Comparison of ENCODE assay signal across 10 mouse cellular contexts in genomic region chr6:100327050-100327449, GRCm38 (mm10). TPM values are rescaled to one million over a fixed set of nuclear protein-coding genes. Genes with fewer than 3 reads are reported as not detected.
DNase-seq lines count a peak whose midpoint lies in the region; ATAC-seq and TF ChIP-seq lines count a peak whose summit lies in the region.
"Had no signal": no experiment of that assay in that cellular context is flagged by ENCODE, and none has a peak within 500 bp of the region (broad histone marks: within the 10 kb centered on the region; RNA-seq: fewer than 3 reads in every experiment).

No protein-coding gene starts in this region.

- H3K27me3 ChIP-seq in limb, embryonic 14.5 days (ENCODE audit: control insufficient read depth, insufficient read depth, low read length): no peaks in the 10 kb centered on the region
- peaks cover 51% of the 10 kb centered on the region for H3K27me3 ChIP-seq in limb, embryonic 10.5 days (ENCODE audit: low read depth, poor library complexity, severe bottlenecking)
- H3K27me3 ChIP-seq in intestine, postnatal 0 days (replicated peaks; ENCODE audit: control insufficient read depth, insufficient read depth, low read length): no peaks in the 10 kb centered on the region
- H3K27me3 ChIP-seq in stomach, embryonic 16.5 days (ENCODE audit: control insufficient read depth, insufficient read depth, low read length): no peaks in the 10 kb centered on the region; the same call in 1 of the 2 replicates
- H3K27me3 ChIP-seq in forebrain, embryonic 12.5 days: peaks cover 45% of the 10 kb centered on the region

- H3K4me3 ChIP-seq in limb, embryonic 14.5 days (replicated peaks; ENCODE audit: low read length): no peak overlapping the region
- H3K4me3 ChIP-seq in limb, embryonic 10.5 days: no peak overlapping the region
- no peak overlapping the region for H3K4me3 ChIP-seq in intestine, postnatal 0 days (ENCODE audit: low read depth, low read length)
- H3K4me3 ChIP-seq in stomach, embryonic 16.5 days (replicated peaks; ENCODE audit: low read length): no peak overlapping the region
- H3K4me3 ChIP-seq in forebrain, embryonic 12.5 days (replicated peaks): no peak overlapping the region
- H3K4me3 ChIP-seq: heart, embryonic 13.5 days had no signal

- no peak overlapping the region for H3K27ac ChIP-seq in limb, embryonic 14.5 days (replicated peaks; ENCODE audit: low read depth, low read length)
- H3K27ac ChIP-seq in limb, embryonic 10.5 days: no peak overlapping the region
- no peak overlapping the region for H3K27ac ChIP-seq in intestine, postnatal 0 days (ENCODE audit: low read depth, low read length)
- H3K27ac ChIP-seq in stomach, embryonic 16.5 days (ENCODE audit: low read length): no peak overlapping the region
- no peak overlapping the region for H3K27ac ChIP-seq in forebrain, embryonic 12.5 days
- H3K27ac ChIP-seq: heart, embryonic 13.5 days had no signal

- no peak for TF ChIP-seq CTCF in intestine, postnatal 0 days (IDR thresholded peaks at IDR 0.05; ENCODE audit: low read depth)

- intact Hi-C loops in left cerebral cortex, postnatal 36 days (cut with DNase I): no loop called here

- H3K4me1 ChIP-seq in limb, embryonic 14.5 days (ENCODE audit: control insufficient read depth, insufficient read depth, low read length): 0 out of 2 replicates have a peak, but pooled peaks cover 9% of the 10 kb centered on the region
- peaks cover 24% of the 10 kb centered on the region for H3K4me1 ChIP-seq in limb, embryonic 10.5 days
- H3K4me1 ChIP-seq in intestine, postnatal 0 days (replicated peaks; ENCODE audit: control insufficient read depth, insufficient read depth, low read length): no peaks in the 10 kb centered on the region
- H3K4me1 ChIP-seq in stomach, embryonic 16.5 days (ENCODE audit: control insufficient read depth, insufficient read depth, low read length): 0 out of 2 replicates have a peak, but pooled peaks cover 6% of the 10 kb centered on the region
- H3K4me1 ChIP-seq in forebrain, embryonic 12.5 days: peaks cover 8% of the 10 kb centered on the region
- H3K4me1 ChIP-seq: heart, embryonic 13.5 days had no signal

- no peak for TF ChIP-seq POLR2A in limb, embryonic 14.5 days (IDR thresholded peaks at IDR 0.05; ENCODE audit: borderline replicate concordance, extremely low read depth, insufficient read depth, insufficient read length)

- 47% methylated on average over 5 of the region's 5 CpGs for WGBS in limb, embryonic 14.5 days
- WGBS in limb, embryonic 10.5 days: 92% methylated on average over 5 of the region's 5 CpGs
- WGBS in intestine, postnatal 0 days: 27% methylated on average over 5 of the region's 5 CpGs
- 41% methylated on average over 5 of the region's 5 CpGs for WGBS in stomach, embryonic 16.5 days
- 85% methylated on average over 5 of the region's 5 CpGs for WGBS in forebrain, embryonic 12.5 days

- H3K4me2 ChIP-seq in limb, embryonic 14.5 days (replicated peaks; ENCODE audit: low read depth, low read length, severe bottlenecking): no peak overlapping the region
- no peak overlapping the region for H3K4me2 ChIP-seq in intestine, postnatal 0 days (replicated peaks; ENCODE audit: low read depth)
- no peak overlapping the region for H3K4me2 ChIP-seq in stomach, embryonic 16.5 days (ENCODE audit: low read depth, low read length)
- no peak overlapping the region for H3K4me2 ChIP-seq in forebrain, embryonic 12.5 days
- H3K4me2 ChIP-seq: heart, embryonic 13.5 days had no signal

- no peaks in the 10 kb centered on the region for H3K9me3 ChIP-seq in limb, embryonic 14.5 days (ENCODE audit: control insufficient read depth, low read length)
- H3K9me3 ChIP-seq in limb, embryonic 10.5 days (replicated peaks): no peaks in the 10 kb centered on the region
- H3K9me3 ChIP-seq in intestine, postnatal 0 days (ENCODE audit: control insufficient read depth): no peaks in the 10 kb centered on the region
- no peaks in the 10 kb centered on the region for H3K9me3 ChIP-seq in stomach, embryonic 16.5 days (replicated peaks; ENCODE audit: control insufficient read depth, low read length)
- no peaks in the 10 kb centered on the region for H3K9me3 ChIP-seq in forebrain, embryonic 12.5 days
- H3K9me3 ChIP-seq: G1E; heart, embryonic 13.5 days had no signal

- DNase-seq in limb, embryonic 14.5 days (ENCODE audit: low spot score): peak; percentile 73
- no peak for DNase-seq in limb, embryonic 10.5 days (ENCODE audit: low spot score)
- DNase-seq in frontal cortex, adult 2 months (ENCODE audit: extremely low spot score in 1 of 2, low spot score in 1 of 2): peak; percentile 45 to 79
- peak; percentile 55 to 68 for DNase-seq in left cerebral cortex, postnatal 36 days (ENCODE audit: low spot score in 2 of 2)
- no peak for DNase-seq in T-cell, adult 2 months (ENCODE audit: low spot score)

- no peak overlapping the region for H3K9ac ChIP-seq in limb, embryonic 14.5 days (ENCODE audit: low read depth, low read length, severe bottlenecking)
- H3K9ac ChIP-seq in intestine, postnatal 0 days (ENCODE audit: low read depth, low read length): no peak overlapping the region
- H3K9ac ChIP-seq in stomach, embryonic 16.5 days (ENCODE audit: low read length): no peak overlapping the region
- H3K9ac ChIP-seq in forebrain, embryonic 12.5 days: no peak overlapping the region
- H3K9ac ChIP-seq: heart, embryonic 13.5 days had no signal

- H3K36me3 ChIP-seq in limb, embryonic 14.5 days (ENCODE audit: control insufficient read depth, insufficient read depth, low read length): no peaks in the 10 kb centered on the region
- H3K36me3 ChIP-seq in limb, embryonic 10.5 days: no peaks in the 10 kb centered on the region
- H3K36me3 ChIP-seq in intestine, postnatal 0 days (ENCODE audit: control insufficient read depth, insufficient read depth): no peaks in the 10 kb centered on the region
- no peaks in the 10 kb centered on the region for H3K36me3 ChIP-seq in stomach, embryonic 16.5 days (ENCODE audit: control insufficient read depth, insufficient read depth, low read length)
- H3K36me3 ChIP-seq in forebrain, embryonic 12.5 days (replicated peaks): no peaks in the 10 kb centered on the region
- H3K36me3 ChIP-seq: G1E; heart, embryonic 13.5 days had no signal

- no peak for ATAC-seq in limb, embryonic 14.5 days (ENCODE audit: low FRiP score, low read depth)
- peak; percentile 68 for ATAC-seq in intestine, postnatal 0 days
- ATAC-seq in stomach, embryonic 16.5 days (ENCODE audit: insufficient read depth, low FRiP score): peak; percentile 84; the same call in 1 of the 2 replicates
- ATAC-seq in forebrain, embryonic 12.5 days (ENCODE audit: low FRiP score): no peak

RNA-seq across cellular contexts. Expression of gene Rybp, which starts 39.8 kb away (rescaled TPM):
- polyA plus RNA-seq in limb, embryonic 14.5 days (2012; rRNA removed): 57.2 and 59.0 TPM in 2 replicates
- polyA plus RNA-seq in limb, embryonic 14.5 days (2014; fragmentation: Nextera tagmentation; extraction: Ambion mirVana): 17.2 and 18.8 TPM in 2 replicates
- polyA plus RNA-seq in limb, embryonic 10.5 days (2016; fragmentation: Nextera tagmentation; extraction: Ambion mirVana): 14.1 and 15.9 TPM in 2 replicates
- 42.0 and 42.8 TPM in 2 replicates for polyA plus RNA-seq in frontal cortex, adult 2 months (2012; rRNA removed)
- 13.5 and 14.7 TPM in 2 replicates for polyA plus RNA-seq in intestine, postnatal 0 days (2015; fragmentation: Nextera tagmentation; extraction: Ambion mirVana)
- total RNA-seq in left cerebral cortex, postnatal 36 days (2021): 10 to 100 TPM; 53.7 to 54.9 TPM
- 8.9 and 10.5 TPM in 2 replicates for polyA plus RNA-seq in stomach, embryonic 16.5 days (2015; fragmentation: Nextera tagmentation; extraction: Ambion mirVana)
- polyA plus RNA-seq in forebrain, embryonic 12.5 days (2016; fragmentation: Nextera tagmentation; extraction: Ambion mirVana): 20.8 and 22.2 TPM in 2 replicates

Comparison
In these comparisons a context has a peak if more than half of its experiments do, and no peak if none do; other contexts are left out.
1. DNase-seq: peak in limb, embryonic 14.5 days (single experiment), frontal cortex, adult 2 months (2 of 2) and left cerebral cortex, postnatal 36 days (2 of 2); none in limb, embryonic 10.5 days (single experiment) and T-cell, adult 2 months (single experiment).
2. ATAC-seq: peak in intestine, postnatal 0 days (single experiment) and stomach, embryonic 16.5 days (single experiment); none in limb, embryonic 14.5 days (single experiment) and forebrain, embryonic 12.5 days (single experiment).